Mouse (Mus musculus) liver, postnatal 0 days (tissue): ENCODE data around the gene Arsg.

Experiments
- CTCF ChIP-seq: sonication (generic); IDR thresholded peaks from 2 replicates; pipeline ENCODE4 v1.5.1; 2016; ENCODE audit warnings: antibody characterized with exemption, low read depth
- EP300 ChIP-seq: IDR thresholded peaks from 2 replicates; pipeline ENCODE4 v1.6.1; 2016; ENCODE audit warnings: antibody characterized with exemption, low read depth, mild to moderate bottlenecking

- TF ChIP-seq CTCF, result no peak
- TF ChIP-seq EP300, result no peak
Measured at GRCm38 (mm10) chr11:109572051-109572450, 98.9 kb downstream of the Arsg start.
